Mouse (Mus musculus) embryonic facial prominence, embryonic 12.5 days (tissue): ENCODE data around the gene Olfr514. TPM values are rescaled to one million over a fixed set of nuclear protein-coding genes. Genes with fewer than 3 reads are reported as not detected.
A peak's percentile ranks its signal among the peaks of the same experiment; 100 is the strongest.
"Not testable (repeated sequence)": the region's sequence is repeated elsewhere in the genome, so short reads cannot be mapped to it uniquely, and the experiment has no call there.

ENCODE experiments used
- ATAC-seq: fragments of 200-750 bp; cut with Nextera tagmentation; 2 replicates; pipeline ENCODE4 v1.8.0; 2017; ENCODE audit not compliant: insufficient number of reproducible peaks, insufficient read depth, low FRiP score, low TSS enrichment
- H3K27ac ChIP-seq: fragments of 300-500 bp; sonication (generic); 2 replicates; pipeline ENCODE4 v1.5.1; 2016; ENCODE audit warnings: mild to moderate bottlenecking
- H3K27me3 ChIP-seq: fragments of 300-500 bp; sonication (generic); 2 replicates; pipeline ENCODE4 v1.6.1; 2016; ENCODE audit warnings: mild to moderate bottlenecking, moderate library complexity
- H3K36me3 ChIP-seq: fragments of 300-500 bp; sonication (generic); 2 replicates; pipeline ENCODE4 v1.6.1; 2016; ENCODE audit warnings: mild to moderate bottlenecking
- H3K4me1 ChIP-seq: fragments of 300-500 bp; sonication (generic); 2 replicates; pipeline ENCODE4 v1.6.1; 2016
- H3K4me2 ChIP-seq: fragments of 300-500 bp; sonication (generic); replicated peaks from 2 replicates; pipeline ENCODE4 v1.6.1; 2016; ENCODE audit warnings: mild to moderate bottlenecking, moderate library complexity
- H3K4me3 ChIP-seq: fragments of 300-500 bp; sonication (generic); 2 replicates; pipeline ENCODE4 v1.5.1; 2016; ENCODE audit warnings: mild to moderate bottlenecking
- H3K9ac ChIP-seq: fragments of 300-500 bp; sonication (generic); 2 replicates; pipeline ENCODE4 v1.6.1; 2016; ENCODE audit warnings: mild to moderate bottlenecking, moderate library complexity
- H3K9me3 ChIP-seq: fragments of 300-500 bp; sonication (generic); 2 replicates; pipeline ENCODE4 v1.6.1; 2016; ENCODE audit warnings: mild to moderate bottlenecking, moderate library complexity
- WGBS: fragments of 180-500 bp; shearing (Covaris S2); methylation state at CpG from one replicate; pipeline ENCODE4 v1.1.7; 2016; 5-methylcytosine and 5-hydroxymethylcytosine counted together
- polyA plus RNA-seq: library from polyadenylated mRNA; unstranded; fragments of >200 nt; fragmentation: Nextera tagmentation; extraction: Ambion mirVana; gene quantifications from 2 replicates; pipeline ENCODE4 v1.2.1, GENCODE M21; 2016

Gene Olfr514
- not detected in 2 replicates for polyA plus RNA-seq

GRCm38 (mm10) chr7:108825897-108826296 lies at the start of gene Olfr514:
TSS of gene Olfr514 (minus strand) at chr7:108825997.
- H3K27ac ChIP-seq = no peak within 1 kb of the TSS
- no peak within 1 kb of the TSS for H3K4me3 ChIP-seq
- H3K36me3 ChIP-seq = no peaks in the 10 kb centered on the region
- H3K4me1 ChIP-seq = no peaks in the 10 kb centered on the region
- no peak for ATAC-seq
- H3K4me2 ChIP-seq = no peak within 1 kb of the TSS
- H3K9me3 ChIP-seq = no peaks in the 10 kb centered on the region
- no peaks in the 10 kb centered on the region for H3K27me3 ChIP-seq
- H3K9ac ChIP-seq = no peak within 1 kb of the TSS

- Histone ChIP-seq H3K27ac (no peak within 1 kb of the TSS), H3K4me2 (no peak within 1 kb of the TSS), H3K9me3 (no peaks in the 10 kb centered on the region), H3K27me3 (no peaks in the 10 kb centered on the region), H3K9ac (no peak within 1 kb of the TSS), H3K36me3 (no peaks in the 10 kb centered on the region), H3K4me1 (no peaks in the 10 kb centered on the region), H3K4me3 (no peak within 1 kb of the TSS)
- ATAC-seq = no peak
- 58% methylated on average over 2 of the region's 2 CpGs for WGBS
These were observed 46.5 kb upstream of the Olfr514 start, which contains the start of gene Olfr517 for GRCm38 (mm10) chr7:108872279-108872678. TSS of gene Olfr517 (minus strand) at chr7:108872379.

GRCm38 (mm10) chr7:108850429-108850828 lies 24.6 kb upstream of the Olfr514 start, which contains the start of gene Olfr516:
TSS of gene Olfr516 (minus strand) at chr7:108850529.
- WGBS = 88% methylated on average over 2 of the region's 2 CpGs
- no peak for ATAC-seq

DNA sequence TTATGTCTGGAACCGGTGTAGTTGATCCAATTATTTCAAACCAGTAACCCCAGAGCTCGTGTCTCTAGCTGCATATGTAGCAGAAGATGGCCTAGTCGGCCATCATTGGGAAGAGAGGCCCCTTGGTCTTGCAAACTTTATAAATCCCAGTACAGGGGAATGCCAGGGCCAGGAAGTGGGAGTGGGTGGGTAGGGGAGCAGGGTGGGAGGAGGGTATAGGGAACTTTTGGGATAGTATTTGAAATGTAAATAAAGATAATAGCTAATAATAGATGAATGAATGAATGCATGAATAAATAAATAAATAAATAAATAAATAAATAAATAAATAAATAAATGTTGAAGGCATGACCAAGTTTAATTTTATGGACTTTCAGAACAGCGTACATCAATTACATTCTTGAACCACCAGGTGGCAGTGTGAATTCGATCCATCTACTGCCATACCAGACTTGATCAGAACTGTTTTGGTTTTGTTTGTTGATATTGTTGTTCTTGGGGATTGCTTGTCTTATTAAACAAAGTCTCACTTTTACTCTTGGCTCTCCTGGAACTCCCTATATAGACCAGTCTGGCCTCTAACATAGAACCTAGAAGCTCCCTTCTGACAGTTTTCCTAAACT lies 11.1 kb downstream of the Olfr514 start:
- WGBS = 51% methylated on average over 5 of the region's 5 CpGs
- not testable (repeated sequence) for H3K9me3 ChIP-seq, H3K27ac ChIP-seq, ATAC-seq, H3K36me3 ChIP-seq, H3K4me1 ChIP-seq, H3K27me3 ChIP-seq, H3K4me3 ChIP-seq, H3K4me2 ChIP-seq, H3K9ac ChIP-seq

More at GRCm38 (mm10) chr7:108850429-108850828, 24.6 kb upstream of the Olfr514 start, which contains the start of gene Olfr516:
- H3K9me3 ChIP-seq = no peaks in the 10 kb centered on the region
- no peaks in the 10 kb centered on the region for H3K36me3 ChIP-seq
- no peaks in the 10 kb centered on the region for H3K27me3 ChIP-seq
- H3K9ac ChIP-seq = no peak within 1 kb of the TSS
- no peaks in the 10 kb centered on the region for H3K4me1 ChIP-seq
- no peak within 1 kb of the TSS for H3K4me2 ChIP-seq
- H3K4me3 ChIP-seq = no peak within 1 kb of the TSS
- H3K27ac ChIP-seq = no peak within 1 kb of the TSS

- no peaks in the 10 kb centered on the region for H3K36me3 ChIP-seq
- H3K4me1 ChIP-seq = peaks cover 8% of the 10 kb centered on the region; the same call in 1 of the 2 replicates
- H3K9ac ChIP-seq = no peak overlapping the region
- no peak overlapping the region for H3K27ac ChIP-seq
- 5% methylated on average over 1 of the region's 1 CpGs for WGBS
- no peak overlapping the region for H3K4me2 ChIP-seq
- no peak overlapping the region for H3K4me3 ChIP-seq
- H3K9me3 ChIP-seq = no peaks in the 10 kb centered on the region
- ATAC-seq = peak; percentile 80; the same call in 1 of the 2 replicates
- H3K27me3 ChIP-seq = no peaks in the 10 kb centered on the region
These were observed 28.4 kb downstream of the Olfr514 start for GRCm38 (mm10) chr7:108797205-108797933.

Other genes starting within 250 kb of the Olfr514 start
- gene Olfr506, start 215.2 kb downstream of the Olfr514 start, polyA plus RNA-seq = not detected in 2 replicates
- gene Olfr507, start 204.2 kb downstream of the Olfr514 start, polyA plus RNA-seq = not detected in 2 replicates
- gene Olfr508, start 196.0 kb downstream of the Olfr514 start, polyA plus RNA-seq = not detected in 2 replicates
- 0.10 TPM in 1 of 2 replicates, not detected in the other for gene Olfr509, start 174.1 kb downstream of the Olfr514 start, polyA plus RNA-seq
- not detected in 2 replicates for gene Olfr510, start 159.6 kb downstream of the Olfr514 start, polyA plus RNA-seq
- not detected in 2 replicates for gene Olfr512, start 112.7 kb downstream of the Olfr514 start, polyA plus RNA-seq
- gene Olfr513, start 75.0 kb downstream of the Olfr514 start, polyA plus RNA-seq = not detected in 2 replicates
- not detected in 2 replicates for gene Olfr516, start 24.5 kb upstream of the Olfr514 start, polyA plus RNA-seq
- gene Olfr517, start 46.4 kb upstream of the Olfr514 start, polyA plus RNA-seq = not detected in 2 replicates
- not detected in 2 replicates for gene Olfr518, start 59.0 kb upstream of the Olfr514 start, polyA plus RNA-seq
- gene Olfr519, start 68.4 kb upstream of the Olfr514 start, polyA plus RNA-seq = not detected in 2 replicates
- gene Nlrp10, start 104.2 kb upstream of the Olfr514 start, polyA plus RNA-seq = 0.04 and 0.08 TPM in 2 replicates
- gene Eif3f, start 108.4 kb upstream of the Olfr514 start, polyA plus RNA-seq = 93.5 and 97.4 TPM in 2 replicates
- gene Tub, start 124.3 kb upstream of the Olfr514 start, polyA plus RNA-seq = 7.3 and 9.2 TPM in 2 replicates